Mouse (Mus musculus) G1E (cell line): ENCODE measurements around the gene Stk32c.

Experiments used
- CTCF ChIP-seq: IDR thresholded peaks from 2 replicates; pipeline ENCODE4 v1.5.1; 2012; ENCODE audit warnings: low read depth, low read length, inconsistent platforms, mixed read lengths
- GATA2 ChIP-seq: IDR thresholded peaks from 2 replicates; pipeline ENCODE4 v1.6.1; 2012; ENCODE audit warnings: low read depth, low read length, inconsistent platforms, borderline replicate concordance

- TF ChIP-seq CTCF = no peak
- TF ChIP-seq GATA2 = no peak
These were observed 84.1 kb downstream of the Stk32c start for GRCm38 (mm10) chr7:139128994-139129393.
